Mouse (Mus musculus) forebrain, embryonic 14.5 days (tissue): Measurements from ENCODE around the gene Casp7. TPM values are rescaled to one million over a fixed set of nuclear protein-coding genes. Genes with fewer than 3 reads are reported as not detected.
A peak's percentile ranks its signal among the peaks of the same experiment; 100 is the strongest.
"Not testable (repeated sequence)": the region's sequence is repeated elsewhere in the genome, so short reads cannot be mapped to it uniquely, and the experiment has no call there.

ENCODE experiments used
- ATAC-seq: fragments of 200-750 bp; cut with Nextera tagmentation; 2 replicates; pipeline ENCODE4 v1.8.0; 2017; ENCODE audit warnings: mild to moderate bottlenecking, moderate library complexity
- DNase-seq: peaks from one replicate; pipeline ENCODE4 v3.0.0-alpha.2; 2015; ENCODE audit warnings: low spot score
- H3K27ac ChIP-seq: fragments of 300-500 bp; sonication (generic); 2 replicates; pipeline ENCODE4 v1.5.1; 2014; ENCODE audit warnings: low read depth, mild to moderate bottlenecking, control low read depth, low read length, moderate library complexity
- H3K27me3 ChIP-seq: fragments of 300-500 bp; sonication (generic); replicated peaks from 2 replicates; pipeline ENCODE4 v1.6.1; 2014; ENCODE audit warnings: low read length, control low read depth, mixed read lengths; ENCODE audit not compliant: control insufficient read depth, insufficient read depth
- H3K36me3 ChIP-seq: fragments of 300-500 bp; sonication (generic); 2 replicates; pipeline ENCODE4 v1.6.1; 2014; ENCODE audit warnings: low read length, control low read depth; ENCODE audit not compliant: control insufficient read depth, insufficient read depth
- H3K4me1 ChIP-seq: fragments of 300-500 bp; sonication (generic); 2 replicates; pipeline ENCODE4 v1.6.1; 2014; ENCODE audit warnings: antibody characterized with exemption, low read length, control low read depth; ENCODE audit not compliant: control insufficient read depth, insufficient read depth
- H3K4me2 ChIP-seq: fragments of 300-500 bp; sonication (generic); 2 replicates; pipeline ENCODE4 v1.6.1; 2014; ENCODE audit warnings: mild to moderate bottlenecking, control low read depth, low read length
- H3K4me3 ChIP-seq: fragments of 300-500 bp; sonication (generic); 2 replicates; pipeline ENCODE4 v1.5.1; 2014; ENCODE audit warnings: low read depth, low read length, control low read depth
- H3K9ac ChIP-seq: fragments of 300-500 bp; sonication (generic); 2 replicates; pipeline ENCODE4 v1.6.1; 2014; ENCODE audit warnings: mild to moderate bottlenecking, low read length, control low read depth, moderate library complexity
- H3K9me3 ChIP-seq: fragments of 300-500 bp; sonication (generic); replicated peaks from 2 replicates; pipeline ENCODE4 v1.6.1; 2016; ENCODE audit warnings: low read length, control low read depth, mixed read lengths; ENCODE audit not compliant: control insufficient read depth
- WGBS: fragments of 180-500 bp; shearing (Covaris S2); extraction: QIAGEN DNeasy Blood & Tissue Kit; methylation state at CpG from one replicate; pipeline ENCODE4 v1.1.7; 2014; 5-methylcytosine and 5-hydroxymethylcytosine counted together
- polyA plus RNA-seq: library from polyadenylated mRNA; unstranded; fragments of >200 nt; fragmentation: Nextera tagmentation; extraction: Ambion mirVana; gene quantifications from 2 replicates; pipeline ENCODE4 v1.2.1, GENCODE M21; 2014

Casp7 gene
- 13.1 and 17.4 TPM in 2 replicates for polyA plus RNA-seq

- 0 out of 2 replicates have a peak, but pooled peaks cover 9% of the 10 kb centered on the region for H3K27me3 ChIP-seq
- peaks cover 7% of the 10 kb centered on the region; the same call in 1 of the 2 replicates for H3K4me1 ChIP-seq
- H3K4me3 ChIP-seq: peak within 1 kb of the TSS; percentile 49
- 1% methylated on average over 78 of the region's 78 CpGs for WGBS
- H3K4me2 ChIP-seq: peak within 1 kb of the TSS; percentile 98
- ATAC-seq: peak; percentile 76
- peak within 1 kb of the TSS; percentile 72 for H3K9ac ChIP-seq
- no peaks in the 10 kb centered on the region for H3K9me3 ChIP-seq
- no peaks in the 10 kb centered on the region for H3K36me3 ChIP-seq
- peak; percentile 73 for DNase-seq
- H3K27ac ChIP-seq: no peak within 1 kb of the TSS; the same call in 1 of the 2 replicates
Measured at GRCm38 (mm10) chr19:56396669-56397621, at the start of gene Casp7. TSS of gene Casp7 (plus strand) at chr19:56397129.

- Histone ChIP-seq H3K36me3 (no peaks in the 10 kb centered on the region), H3K4me3 (no peak overlapping the region), H3K27ac (no peak overlapping the region), H3K4me2 (no peak overlapping the region), H3K27me3 (no peaks in the 10 kb centered on the region), H3K9me3 (no peaks in the 10 kb centered on the region), H3K9ac (no peak overlapping the region), H3K4me1 (peaks cover 16% of the 10 kb centered on the region)
- ATAC-seq: peak; percentile 6; the same call in 1 of the 2 replicates
- peak; percentile 30 for DNase-seq
- 28% methylated on average over 6 of the region's 6 CpGs for WGBS
Measured at GRCm38 (mm10) chr19:56349295-56349694, 47.6 kb upstream of the Casp7 start.

GRCm38 (mm10) chr19:56353689-56354088 lies 43.2 kb upstream of the Casp7 start:
- DNase-seq (no peak), ATAC-seq (no peak)
- 86% methylated on average over 10 of the region's 10 CpGs for WGBS
- H3K9ac ChIP-seq: no peak overlapping the region
- H3K27ac ChIP-seq: no peak overlapping the region
- no peaks in the 10 kb centered on the region for H3K36me3 ChIP-seq
- no peaks in the 10 kb centered on the region for H3K27me3 ChIP-seq
- H3K4me3 ChIP-seq: no peak overlapping the region
- H3K4me1 ChIP-seq: peaks cover 9% of the 10 kb centered on the region
- no peak overlapping the region for H3K4me2 ChIP-seq
- H3K9me3 ChIP-seq: no peaks in the 10 kb centered on the region

- no peaks in the 10 kb centered on the region for H3K9me3 ChIP-seq
- peaks cover 8% of the 10 kb centered on the region for H3K4me1 ChIP-seq
- no peaks in the 10 kb centered on the region for H3K27me3 ChIP-seq
- no peak overlapping the region for H3K9ac ChIP-seq
- DNase-seq (no peak), ATAC-seq (no peak)
- H3K36me3 ChIP-seq: no peaks in the 10 kb centered on the region
- no peak overlapping the region for H3K4me3 ChIP-seq
- no peak overlapping the region for H3K4me2 ChIP-seq
- no peak overlapping the region for H3K27ac ChIP-seq
- WGBS: 90% methylated on average over 12 of the region's 12 CpGs
Measured at GRCm38 (mm10) chr19:56355201-56355600, 41.7 kb upstream of the Casp7 start.

GRCm38 (mm10) chr19:56356480-56357373 lies 40.2 kb upstream of the Casp7 start:
- H3K4me1 ChIP-seq: peaks cover 4% of the 10 kb centered on the region
- WGBS: 17% methylated on average over 17 of the region's 17 CpGs
- no peak overlapping the region for H3K27ac ChIP-seq
- H3K27me3 ChIP-seq: no peaks in the 10 kb centered on the region
- no peaks in the 10 kb centered on the region for H3K9me3 ChIP-seq
- H3K9ac ChIP-seq: no peak overlapping the region
- ATAC-seq (peak; percentile 12; the same call in 1 of the 2 replicates), DNase-seq (peak; percentile 62)
- no peaks in the 10 kb centered on the region for H3K36me3 ChIP-seq
- peak overlapping the region; percentile 28; the same call in 1 of the 2 replicates for H3K4me2 ChIP-seq
- H3K4me3 ChIP-seq: no peak overlapping the region

- H3K4me2 ChIP-seq, DNase-seq, H3K27me3 ChIP-seq, ATAC-seq, H3K36me3 ChIP-seq, H3K9me3 ChIP-seq, H3K4me3 ChIP-seq, H3K27ac ChIP-seq, H3K4me1 ChIP-seq, H3K9ac ChIP-seq: not testable (repeated sequence)
- WGBS: 84% methylated on average over 2 of the region's 2 CpGs
Measured at GRCm38 (mm10) chr19:56357374-56357708, 39.6 kb upstream of the Casp7 start.

GRCm38 (mm10) chr19:56358890-56359289 lies 38.0 kb upstream of the Casp7 start:
- Histone ChIP-seq H3K4me2 (no peak overlapping the region), H3K36me3 (no peaks in the 10 kb centered on the region), H3K27ac (no peak overlapping the region), H3K27me3 (no peaks in the 10 kb centered on the region), H3K4me1 (peaks cover 4% of the 10 kb centered on the region), H3K9me3 (no peaks in the 10 kb centered on the region), H3K4me3 (no peak overlapping the region), H3K9ac (no peak overlapping the region)
- DNase-seq (no peak), ATAC-seq (no peak)
- whole genome bisulfite sequencing: 82% methylated on average over 2 of the region's 2 CpGs

GRCm38 (mm10) chr19:56363721-56364460 lies 33.0 kb upstream of the Casp7 start:
- Histone ChIP-seq H3K4me3 (no peak overlapping the region), H3K9me3 (no peaks in the 10 kb centered on the region), H3K27ac (no peak overlapping the region), H3K4me1 (no peaks in the 10 kb centered on the region), H3K9ac (no peak overlapping the region), H3K4me2 (no peak overlapping the region), H3K27me3 (no peaks in the 10 kb centered on the region), H3K36me3 (no peaks in the 10 kb centered on the region)
- no peak for ATAC-seq
- no peak for DNase-seq
- WGBS: 60% methylated on average over 15 of the region's 15 CpGs
